In the genomic region with DNA sequence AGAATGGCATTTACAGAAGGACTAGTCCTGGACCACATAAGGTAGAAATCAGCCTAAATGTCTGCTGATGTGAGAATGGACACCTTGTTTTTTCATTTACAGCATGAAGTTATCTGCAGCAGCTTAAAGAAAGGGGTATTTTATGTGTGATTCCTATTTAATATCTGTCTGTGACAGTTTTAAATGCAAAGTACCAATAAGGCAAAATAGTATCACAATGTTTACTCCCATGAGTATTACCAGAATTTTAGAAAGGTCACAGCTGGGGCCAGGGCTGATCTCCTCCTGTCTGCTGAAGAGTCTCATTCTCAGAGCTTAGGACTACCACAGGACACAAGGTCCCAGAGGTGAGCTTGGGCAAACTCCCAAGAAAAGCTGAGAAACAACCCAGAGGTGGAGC, we compare ENCODE assay signal across 50 mouse cellular contexts. TPM values are rescaled to one million over a fixed set of nuclear protein-coding genes. Genes with fewer than 3 reads are reported as not detected.
"Had no signal": no experiment of that assay in that cellular context is flagged by ENCODE, and none has a peak within 500 bp of the region (broad histone marks: within the 10 kb centered on the region; RNA-seq: fewer than 3 reads in every experiment).

Gene Olfr1350, plus strand, starts transcription at position 301 of the 400 bp plus-strand sequence.

- H3K27me3 ChIP-seq: heart, embryonic 13.5 days; heart, embryonic 15.5 days; hindbrain, embryonic 12.5 days; hindbrain, embryonic 13.5 days; hindbrain, embryonic 15.5 days; intestine, embryonic 15.5 days had no signal

- H3K4me2 ChIP-seq: heart, embryonic 11.5 days; heart, embryonic 13.5 days; heart, embryonic 15.5 days; hindbrain, embryonic 12.5 days; hindbrain, embryonic 13.5 days; hindbrain, embryonic 14.5 days; hindbrain, embryonic 15.5 days; intestine, embryonic 15.5 days had no signal

- H3K9me3 ChIP-seq: heart, embryonic 15.5 days; hindbrain, embryonic 15.5 days; intestine, embryonic 15.5 days had no signal

- ATAC-seq: hindbrain, embryonic 16.5 days; hindbrain, postnatal 0 days; inflammation-experienced regulatory T-cells, adult 6 months; intestine, embryonic 15.5 days; intestine, embryonic 16.5 days; intestine, postnatal 0 days had no signal

- H3K36me3 ChIP-seq: heart, embryonic 10.5 days; heart, embryonic 13.5 days; heart, embryonic 15.5 days; hindbrain, embryonic 10.5 days; hindbrain, embryonic 12.5 days; hindbrain, embryonic 13.5 days; hindbrain, embryonic 15.5 days; intestine, embryonic 15.5 days had no signal

- H3K4me1 ChIP-seq: heart, embryonic 10.5 days; heart, embryonic 13.5 days; heart, embryonic 15.5 days; hindbrain, embryonic 10.5 days; hindbrain, embryonic 12.5 days; hindbrain, embryonic 13.5 days; hindbrain, embryonic 15.5 days; intestine, embryonic 15.5 days had no signal

- H3K9ac ChIP-seq: heart, embryonic 13.5 days; heart, embryonic 15.5 days; hindbrain, embryonic 12.5 days; hindbrain, embryonic 13.5 days; hindbrain, embryonic 14.5 days; hindbrain, embryonic 15.5 days; intestine, embryonic 15.5 days had no signal

- DNase-seq: heart, postnatal 10 days; heart, postnatal 14 days; heart, postnatal 36 days; heart, postnatal 4 days; kidney, adult 11 months; kidney, adult 18-20 months; kidney, adult 8-10 months; kidney, adult 9 months; kidney, postnatal 10 days; kidney, postnatal 14 days; kidney, postnatal 25 days; kidney, postnatal 36 days; kidney, postnatal 4 days; layer of hippocampus, adult 9-11 months; layer of hippocampus, postnatal 36 days had no signal

- H3K4me3 ChIP-seq: heart, embryonic 10.5 days; heart, embryonic 13.5 days; heart, embryonic 15.5 days; hindbrain, embryonic 10.5 days; hindbrain, embryonic 12.5 days; hindbrain, embryonic 13.5 days; hindbrain, embryonic 15.5 days; intestine, embryonic 15.5 days; layer of hippocampus, adult 2 months; left cerebral cortex, adult 2 months had no signal

- H3K27ac ChIP-seq: heart, embryonic 10.5 days; heart, embryonic 13.5 days; heart, embryonic 15.5 days; hindbrain, embryonic 10.5 days; hindbrain, embryonic 12.5 days; hindbrain, embryonic 13.5 days; hindbrain, embryonic 14.5 days; hindbrain, embryonic 15.5 days; hindbrain, postnatal 0 days; intestine, embryonic 15.5 days; kidney, postnatal 0 days; layer of hippocampus, adult 2 months; left cerebral cortex, adult 2 months had no signal

RNA-seq across cellular contexts. Expression of gene Olfr1350, which starts in this region (rescaled TPM):
- total RNA-seq: heart, postnatal 10 days; heart, postnatal 14 days; heart, postnatal 25 days; heart, postnatal 36 days; heart, postnatal 4 days; hematopoietic stem cell, adult 5-6 weeks; hindbrain, postnatal 0 days; layer of hippocampus, adult 18-20 months; layer of hippocampus, adult 2 months; layer of hippocampus, adult 8-10 months; layer of hippocampus, postnatal 10 days; layer of hippocampus, postnatal 14 days; layer of hippocampus, postnatal 25 days; layer of hippocampus, postnatal 36 days; left cerebral cortex, adult 18-20 months; left cerebral cortex, adult 2 months; left cerebral cortex, adult 8-10 months had no signal
- polyA plus RNA-seq: heart, embryonic 10.5 days; heart, embryonic 11.5 days; heart, embryonic 13.5 days; heart, embryonic 14.5 days; heart, embryonic 15.5 days; heart, embryonic 16.5 days; heart, postnatal 0 days; hindbrain, embryonic 10.5 days; hindbrain, embryonic 11.5 days; hindbrain, embryonic 12.5 days; hindbrain, embryonic 13.5 days; hindbrain, embryonic 14.5 days; hindbrain, embryonic 15.5 days; hindbrain, embryonic 16.5 days; hindbrain, postnatal 0 days; intestine, embryonic 14.5 days; intestine, embryonic 15.5 days; intestine, embryonic 16.5 days; intestine, postnatal 0 days; kidney, embryonic 14.5 days; kidney, embryonic 16.5 days; kidney, postnatal 0 days; large intestine, adult 2 months had no signal
